Mouse (Mus musculus) bone marrow, adult 2 months (tissue): ENCODE measurements around the gene Cln5. TPM values are rescaled to one million over a fixed set of nuclear protein-coding genes. Genes with fewer than 3 reads are reported as not detected.
A peak's percentile ranks its signal among the peaks of the same experiment; 100 is the strongest.

Source experiments
- H3K27ac ChIP-seq: fragments of 200-500 bp; 2 replicates; pipeline ENCODE4 v1.5.1; 2012; ENCODE audit warnings: low read depth, mild to moderate bottlenecking, control low read depth, inconsistent platforms, low read length; ENCODE audit not compliant: control insufficient read depth, poor library complexity, insufficient read depth
- H3K4me1 ChIP-seq: fragments of 200-500 bp; 2 replicates; pipeline ENCODE4 v1.6.1; 2011; ENCODE audit warnings: low read length; ENCODE audit not compliant: control insufficient read depth, insufficient read depth
- H3K4me3 ChIP-seq: fragments of 200-500 bp; replicated peaks from 2 replicates; pipeline ENCODE3; 2011; ENCODE audit warnings: mild to moderate bottlenecking, low read depth, low read length, control low read depth; ENCODE audit not compliant: control insufficient read depth
- CTCF ChIP-seq: fragments of 200-500 bp; IDR thresholded peaks from 2 replicates; pipeline ENCODE4 v1.5.1; 2011; ENCODE audit warnings: low read length, control low read depth; ENCODE audit not compliant: control insufficient read depth, insufficient read depth
- POLR2A ChIP-seq: fragments of 200-500 bp; IDR thresholded peaks from 2 replicates; pipeline ENCODE4 v1.6.1; 2011; ENCODE audit warnings: low read depth, mild to moderate bottlenecking, control low read depth, low read length, borderline replicate concordance; ENCODE audit not compliant: control insufficient read depth
- WGBS: fragments of 180-500 bp; shearing (Covaris S2); methylation state at CpG from one replicate; pipeline ENCODE4 v1.1.7; 2018; 5-methylcytosine and 5-hydroxymethylcytosine counted together
- polyA plus RNA-seq: library from polyadenylated mRNA; stranded (reverse); fragments of >200 nt; gene quantifications from 2 replicates; pipeline ENCODE4 v1.2.4, GENCODE M21; 2011; ENCODE audit warnings: low replicate concordance; ENCODE audit not compliant: missing spikeins, insufficient read depth, insufficient read length

Cln5 gene
- 4.9 and 15.5 TPM in 2 replicates for polyA plus RNA-seq

- TF ChIP-seq POLR2A, result peak; percentile 70
- peak; percentile 19; the same call in 1 of the 2 replicates for TF ChIP-seq CTCF
- H3K4me1 ChIP-seq, result no peaks in the 10 kb centered on the region; the same call in 1 of the 2 replicates
- WGBS, result under 1% methylated on average over 65 of the region's 65 CpGs
Observed at GRCm38 (mm10) chr14:103069864-103070611, at the start of gene Cln5. Cln5 (plus strand) TSS chr14:103070216.

GRCm38 (mm10) chr14:103029203-103029602 is 40.8 kb upstream of the Cln5 start:
- H3K4me3 ChIP-seq, result no peak overlapping the region
- TF ChIP-seq POLR2A (no peak), CTCF (no peak)
- H3K4me1 ChIP-seq, result peaks cover 2% of the 10 kb centered on the region
- H3K27ac ChIP-seq, result no peak overlapping the region
- 30% methylated on average over 2 of the region's 2 CpGs for WGBS

More at GRCm38 (mm10) chr14:103069864-103070611, at the start of gene Cln5:
- Histone ChIP-seq H3K27ac (peak within 1 kb of the TSS; percentile 96), H3K4me3 (peak within 1 kb of the TSS; percentile 66)

DNA sequence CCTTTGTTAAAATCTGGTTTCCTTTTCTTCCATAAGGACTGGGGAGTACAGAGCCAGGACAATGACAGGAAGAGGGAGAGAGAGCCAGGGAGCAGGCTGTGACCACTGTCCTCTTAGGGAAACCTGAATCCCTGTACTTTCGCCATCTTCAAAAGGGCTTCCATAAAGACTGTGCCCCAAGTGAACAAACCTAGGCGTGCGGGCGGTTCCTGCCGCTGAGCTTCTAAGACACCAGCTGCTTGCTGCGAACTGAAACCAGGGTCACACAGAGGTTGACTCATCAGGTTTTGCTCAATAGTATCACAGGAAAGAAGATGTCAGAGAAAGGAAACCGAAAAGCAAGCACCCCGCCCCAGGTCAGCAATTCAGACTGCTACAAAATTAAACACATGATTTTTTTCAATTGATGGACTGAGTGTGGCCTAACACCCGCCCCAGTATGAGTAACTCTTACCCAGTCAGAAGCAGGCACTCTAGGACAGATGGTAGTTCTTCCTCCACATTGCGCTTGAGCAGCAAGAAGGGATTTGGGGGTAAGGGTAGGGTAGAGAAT is 36.7 kb upstream of the Cln5 start:
- TF ChIP-seq CTCF (no peak), POLR2A (no peak)
- Histone ChIP-seq H3K4me3 (peak overlapping the region; percentile 52), H3K27ac (peak overlapping the region; percentile 52), H3K4me1 (peaks cover 3% of the 10 kb centered on the region)
- 21% methylated on average over 10 of the region's 10 CpGs for WGBS

- WGBS, result 63% methylated on average over 9 of the region's 9 CpGs
- H3K4me3 ChIP-seq, result no peak overlapping the region
- H3K27ac ChIP-seq, result no peak overlapping the region
- TF ChIP-seq CTCF (no peak), POLR2A (no peak)
- peaks cover 3% of the 10 kb centered on the region for H3K4me1 ChIP-seq
Observed at GRCm38 (mm10) chr14:103034076-103034475, 35.9 kb upstream of the Cln5 start.

DNA sequence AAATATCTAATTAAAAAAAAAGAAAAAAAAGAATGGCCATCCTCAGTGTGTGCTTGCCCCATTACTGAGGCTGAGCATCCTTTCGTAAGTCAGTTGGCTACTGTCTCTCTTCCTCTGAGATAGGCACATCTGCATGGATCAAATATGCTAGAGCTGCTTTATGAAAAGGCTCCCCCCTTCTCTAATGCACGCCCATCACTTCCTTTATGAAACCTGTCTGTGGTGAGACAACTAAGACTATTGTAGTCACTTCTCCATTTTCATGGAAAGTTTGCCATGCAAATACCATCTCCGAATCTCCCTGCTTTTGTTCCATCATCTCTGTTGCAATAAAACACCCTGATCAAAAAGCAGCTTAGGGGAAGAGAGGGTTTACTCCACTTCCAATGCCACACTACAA is 33.0 kb upstream of the Cln5 start:
- no peak overlapping the region for H3K27ac ChIP-seq
- H3K4me1 ChIP-seq, result peaks cover 2% of the 10 kb centered on the region
- H3K4me3 ChIP-seq, result no peak overlapping the region
- no peak for TF ChIP-seq POLR2A
- no peak for TF ChIP-seq CTCF
- 13% methylated on average over 3 of the region's 3 CpGs for WGBS

DNA sequence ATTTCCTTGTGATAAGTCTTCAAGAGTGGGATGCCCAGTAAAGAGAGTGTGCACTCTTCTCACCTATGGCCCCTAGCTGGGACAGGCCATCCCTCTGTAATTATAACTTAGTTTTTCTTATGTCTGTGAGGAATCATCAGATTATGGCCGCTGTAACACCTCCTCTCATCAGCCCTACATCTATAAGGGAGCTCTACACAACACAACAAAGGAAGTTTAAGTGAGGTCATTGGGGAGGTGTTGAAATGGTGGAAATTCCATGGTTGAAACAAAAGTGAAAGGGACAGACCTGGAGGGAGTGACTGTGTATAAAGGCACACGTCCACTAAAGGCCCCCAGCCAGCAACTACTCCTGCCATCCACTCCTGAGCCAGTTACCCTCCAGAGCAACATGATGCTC is 23.3 kb upstream of the Cln5 start, which contains the start of gene Acod1:
Acod1 (plus strand) TSS at position 301 of the 400 bp plus-strand sequence.
- Histone ChIP-seq H3K4me3 (no peak within 1 kb of the TSS), H3K27ac (no peak within 1 kb of the TSS), H3K4me1 (peaks cover 1% of the 10 kb centered on the region; the same call in 1 of the 2 replicates)
- WGBS, result 68% methylated on average over 2 of the region's 2 CpGs
- TF ChIP-seq CTCF, result no peak
- no peak for TF ChIP-seq POLR2A

DNA sequence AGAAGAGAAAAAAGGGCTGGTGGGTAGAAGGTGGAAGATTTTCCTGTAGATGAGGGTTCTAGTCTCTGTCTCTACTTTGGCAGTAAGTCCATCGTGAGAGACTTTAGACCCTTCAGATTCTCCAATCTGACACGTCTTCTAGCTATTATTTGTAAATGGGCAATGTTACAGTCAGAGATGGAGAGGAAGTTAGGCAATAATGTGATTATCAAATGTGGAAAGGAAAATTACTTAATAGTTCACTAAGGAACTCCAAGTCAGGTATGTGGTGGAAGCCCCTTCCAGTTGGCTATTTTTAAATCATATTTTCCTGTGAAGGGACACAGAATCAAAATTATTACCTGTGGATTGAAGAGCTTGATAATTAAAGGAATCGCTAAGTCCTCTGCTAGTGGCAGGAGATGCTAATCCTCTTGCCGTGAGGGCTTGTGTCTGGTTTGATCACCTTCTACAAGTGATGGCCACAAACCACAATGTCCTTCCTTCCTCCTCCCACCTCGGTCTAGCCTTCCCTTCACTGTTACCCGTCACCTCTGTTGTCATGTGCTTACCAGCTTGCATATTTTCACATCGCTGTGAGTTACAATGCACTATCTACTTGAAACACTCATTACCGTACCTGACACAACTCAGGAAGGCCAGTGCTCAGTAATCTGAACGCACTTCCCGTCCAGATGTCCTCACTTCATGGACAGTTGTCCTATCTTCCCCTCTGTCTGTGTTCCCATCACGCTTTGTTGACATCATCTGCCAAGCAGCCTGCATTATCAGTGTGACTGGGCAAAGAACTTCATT is 21.5 kb upstream of the Cln5 start:
- no peak overlapping the region for H3K4me3 ChIP-seq
- TF ChIP-seq CTCF, result no peak
- no peak for TF ChIP-seq POLR2A
- 9% methylated on average over 11 of the region's 11 CpGs for WGBS

More for the DNA sequence above, 21.5 kb upstream of the Cln5 start:
- H3K27ac ChIP-seq, result peak overlapping the region; percentile 50; the same call in 1 of the 2 replicates
- H3K4me1 ChIP-seq, result peaks cover 1% of the 10 kb centered on the region; the same call in 1 of the 2 replicates
